17 mouse cellular contexts compared by ENCODE assay signal in the genomic region with DNA sequence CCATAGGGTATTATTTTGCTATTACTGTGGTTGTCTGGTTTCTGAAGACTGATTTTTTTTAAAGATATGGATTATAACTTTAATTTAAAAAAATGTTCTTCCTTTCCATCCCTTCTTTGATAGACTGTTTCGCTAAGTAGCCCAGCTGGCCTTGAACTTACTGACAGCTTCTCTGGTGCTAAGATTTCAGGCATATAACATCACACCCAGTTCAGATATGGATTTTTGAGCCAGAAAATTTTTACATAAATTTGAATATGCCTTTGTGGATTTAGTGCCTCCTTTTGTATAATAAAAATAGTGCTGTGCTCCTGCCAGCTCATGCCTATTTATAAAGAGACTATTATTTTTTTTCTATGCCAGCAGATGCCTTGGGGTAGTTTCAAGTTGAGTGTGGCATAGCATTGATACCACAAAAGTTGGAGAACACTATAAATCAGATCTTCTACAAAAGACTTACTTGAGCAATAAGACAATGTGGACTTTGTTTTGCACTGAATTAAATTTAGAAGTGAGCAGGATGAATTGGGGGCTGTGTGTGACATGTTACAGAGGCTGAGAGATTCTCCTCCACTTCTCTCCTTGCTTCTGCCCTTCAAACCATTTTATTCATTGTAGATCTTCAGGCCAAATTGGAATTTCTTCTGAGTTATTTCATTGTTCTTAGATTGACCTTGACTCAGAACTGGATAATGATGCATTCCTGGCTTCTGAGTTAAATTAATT.
A peak's percentile ranks its signal among the peaks of the same experiment; 100 is the strongest.
DNase-seq lines count a peak whose midpoint lies in the region; ATAC-seq and TF ChIP-seq lines count a peak whose summit lies in the region.
"Had no signal": no experiment of that assay in that cellular context is flagged by ENCODE, and none has a peak within 500 bp of the region (broad histone marks: within the 10 kb centered on the region; RNA-seq: fewer than 3 reads in every experiment).

No protein-coding gene starts in this region.

- peak overlapping the region; percentile 65; the same call in 1 of the 2 replicates for H3K27ac ChIP-seq in left cerebral cortex, adult 2 months
- H3K27ac ChIP-seq: limb, embryonic 12.5 days; liver, embryonic 13.5 days; lung, embryonic 15.5 days; macrophage; midbrain, embryonic 12.5 days had no signal

- no peak for TF ChIP-seq POLR2A in brain, embryonic 14.5 days (IDR thresholded peaks at IDR 0.05; ENCODE audit: borderline replicate concordance, extremely low read depth, insufficient read depth, insufficient read length, poor library complexity, severe bottlenecking)

- H3K4me3 ChIP-seq in left cerebral cortex, adult 2 months = no peak overlapping the region
- H3K4me3 ChIP-seq: limb, embryonic 12.5 days; liver, embryonic 13.5 days; lung, embryonic 15.5 days; midbrain, embryonic 12.5 days had no signal

- intact Hi-C loops in left cerebral cortex, adult 2 months (cut with DNase I) = loop anchor here (5.0 to 10.0 kb wide), 2 partner anchors 167 to 181 kb away; no protein-coding TSS in a partner anchor
- intact Hi-C loops in left cerebral cortex, postnatal 36 days (cut with DNase I) = no loop called here

- no peak for DNase-seq in frontal cortex, postnatal 25 days (ENCODE audit: low spot score in 2 of 2)
- DNase-seq in left cerebral cortex, adult 2 months (ENCODE audit: extremely low spot score in 1 of 2, low spot score in 2 of 2) = no peak
- no peak for DNase-seq in left cerebral cortex, postnatal 36 days (ENCODE audit: low spot score in 2 of 2)
- DNase-seq in brain, embryonic 14.5 days (ENCODE audit: low read depth) = peak; percentile 21
- peak; percentile 47 for DNase-seq in layer of hippocampus, adult 9-11 months
- no peak for DNase-seq in urinary bladder, postnatal 25 days (ENCODE audit: low spot score)
- DNase-seq: adrenal gland, postnatal 25 days; cerebellum, adult 9-11 months; heart, adult 11 months; heart, postnatal 4 days; kidney, adult 9 months; liver, embryonic 13.5 days had no signal

- TF ChIP-seq CTCF in left cerebral cortex, adult 2 months (IDR thresholded peaks at IDR 0.05) = no peak
- no peak for TF ChIP-seq CTCF in brain, embryonic 14.5 days (IDR thresholded peaks at IDR 0.05; ENCODE audit: borderline replicate concordance, extremely low read depth, insufficient read depth, insufficient read length)

- ATAC-seq in frontal cortex, adult (ENCODE audit: low TSS enrichment) = peak; percentile 80

Comparison
In these comparisons a context has a peak if more than half of its experiments do, and no peak if none do; other contexts are left out.
1. DNase-seq: peak in brain, embryonic 14.5 days (single experiment) and layer of hippocampus, adult 9-11 months (single experiment); none in frontal cortex, postnatal 25 days (0 of 2), left cerebral cortex, adult 2 months (0 of 2), left cerebral cortex, postnatal 36 days (0 of 2) and urinary bladder, postnatal 25 days (single experiment).